Mouse (Mus musculus) embryonic fibroblast, embryonic 13.5 days (primary cell): Measurements from ENCODE around the gene Cdk14.

ENCODE experiments used
- CTCF ChIP-seq: IDR thresholded peaks from 2 replicates; pipeline ENCODE4 v1.5.1; 2011; ENCODE audit warnings: mild to moderate bottlenecking, control low read depth, low read length, moderate library complexity, borderline replicate concordance; ENCODE audit not compliant: insufficient read depth
- POLR2A ChIP-seq: IDR thresholded peaks from 2 replicates; pipeline ENCODE4 v1.6.1; 2011; ENCODE audit warnings: low read depth, mild to moderate bottlenecking, control low read depth, low read length, moderate library complexity

- no peak for TF ChIP-seq CTCF
- no peak for TF ChIP-seq POLR2A
Measured at GRCm38 (mm10) chr5:4891862-4892704, 528.0 kb downstream of the Cdk14 start.
